Mouse (Mus musculus) T-helper 1 cell (primary cell): ENCODE measurements around the gene Selplg.

ENCODE experiments used
- in situ Hi-C: fragments of 300-600 bp; cut with MboI, MseI; formaldehyde crosslinking; loops from one replicate; pipeline ENCODE4 v1.15.1; 2025; ENCODE audit warnings: high pct_unique_total_duplicates

The Selplg gene

DNA sequence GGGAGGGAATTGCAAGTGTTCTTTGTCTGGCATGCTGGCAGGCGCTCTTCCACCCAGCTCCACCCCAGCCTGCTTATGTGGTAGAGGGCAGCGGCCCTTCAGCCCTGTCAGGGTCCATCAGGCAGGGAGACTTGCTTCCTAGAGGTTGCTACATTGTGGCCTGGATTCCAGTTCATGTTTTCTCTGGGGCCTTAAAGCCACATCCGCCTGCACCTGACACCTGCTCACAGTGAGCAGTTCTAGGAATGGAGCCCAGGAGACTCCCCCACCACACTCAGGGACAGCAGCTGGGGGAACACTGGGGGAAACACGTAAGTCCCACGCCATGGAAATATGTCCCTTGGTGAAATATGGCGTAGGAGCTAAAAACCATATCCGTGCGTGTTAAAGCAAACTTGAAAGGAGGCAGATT, at the start of gene Selplg:
Selplg (minus strand) TSS at position 155 of the 412 bp plus-strand sequence.
- in situ Hi-C loops, result loop anchor here (10.0 kb wide), 1 partner anchor 718 kb away; no protein-coding TSS in a partner anchor

DNA sequence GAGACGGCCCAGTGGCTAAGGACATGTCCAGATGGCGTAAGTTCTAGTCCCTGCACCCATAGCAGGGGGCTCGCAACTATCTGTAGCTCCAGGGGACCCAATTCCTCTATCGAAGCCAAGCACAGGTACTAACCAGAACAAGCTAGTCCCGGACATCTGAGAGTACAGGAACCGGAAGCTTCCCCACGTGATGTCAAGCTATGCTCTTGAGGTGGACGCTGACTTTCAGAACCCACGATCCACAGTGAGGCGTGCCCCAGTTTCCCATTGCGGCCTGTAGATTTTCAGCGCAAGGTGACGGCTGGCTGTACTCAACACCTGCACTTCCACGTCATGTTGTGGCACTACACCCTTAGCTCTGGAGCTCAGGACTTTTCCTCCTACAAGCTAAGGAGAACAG, 48.7 kb upstream of the Selplg start:
- in situ Hi-C loops, result no loop called here

DNA sequence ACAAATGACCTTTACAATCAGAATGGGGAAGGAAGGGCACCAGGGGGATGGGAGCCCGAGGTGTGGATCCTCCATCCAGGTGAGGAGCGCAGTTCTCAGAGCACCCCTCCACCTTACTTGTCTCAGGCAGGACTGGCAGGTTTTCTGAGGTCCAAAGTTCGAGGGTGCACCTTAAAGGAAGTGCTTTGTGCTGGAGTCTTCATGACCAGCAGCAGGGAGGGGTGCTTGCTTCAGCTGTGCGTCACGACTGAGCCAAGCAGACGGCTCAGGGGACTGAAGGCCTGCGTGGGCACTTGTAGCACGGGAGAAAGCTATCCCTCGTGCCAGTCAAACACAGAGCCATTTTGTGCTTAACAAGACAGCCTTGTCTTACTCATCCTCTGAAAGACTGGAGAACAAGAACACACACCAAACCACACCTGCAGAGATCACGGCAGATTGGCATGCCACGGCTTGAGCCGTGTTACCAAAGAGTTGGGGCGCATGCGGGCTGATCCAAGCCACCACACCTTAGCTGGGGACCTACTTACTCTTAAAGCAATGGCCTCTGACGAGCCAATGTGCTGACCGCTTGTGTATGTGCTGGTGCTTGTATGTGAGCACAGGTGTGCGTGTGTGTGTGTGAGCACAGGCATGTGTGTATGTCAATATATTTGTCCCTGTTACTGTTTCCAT, 46.6 kb upstream of the Selplg start:
- in situ Hi-C loops, result no loop called here

DNA sequence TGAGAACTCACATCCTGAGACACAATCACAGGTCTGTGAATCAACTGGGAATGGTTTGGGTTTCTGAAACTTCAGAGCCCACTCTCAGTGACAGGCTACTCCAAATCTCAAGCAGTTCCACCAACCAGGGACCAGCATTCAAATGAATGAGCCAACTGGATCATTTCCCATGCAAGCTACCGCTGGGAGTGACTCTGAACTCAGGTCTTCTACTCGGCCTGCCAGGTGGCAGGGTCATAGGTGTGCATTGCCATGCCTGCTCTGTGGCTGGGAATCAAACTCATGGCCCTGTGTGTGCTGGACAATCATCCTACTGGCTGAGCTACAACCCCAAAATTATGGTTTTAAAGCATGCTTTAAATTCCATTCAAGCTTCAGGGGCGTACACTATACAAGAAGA, 45.1 kb upstream of the Selplg start:
- in situ Hi-C loops, result no loop called here

DNA sequence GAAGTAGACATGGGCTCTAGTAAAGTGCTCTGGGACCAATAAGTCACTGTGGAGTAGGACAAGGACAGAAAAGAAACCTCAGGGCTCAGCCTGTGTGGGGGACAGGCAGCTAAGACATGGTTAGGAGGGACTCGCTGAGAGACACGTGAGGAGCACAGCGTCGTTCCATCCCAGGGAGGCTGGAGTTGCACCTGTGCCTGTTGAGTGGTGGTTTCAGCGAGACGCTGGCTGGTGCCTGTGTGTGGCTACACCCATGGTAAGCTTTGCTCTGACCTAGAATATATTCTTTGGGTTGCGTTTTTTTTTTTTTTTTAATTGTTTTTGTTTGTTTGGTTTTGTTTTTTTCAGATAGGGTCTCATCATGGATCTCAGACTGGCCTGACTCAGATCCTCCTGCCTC, 43.7 kb upstream of the Selplg start:
- in situ Hi-C loops, result no loop called here

DNA sequence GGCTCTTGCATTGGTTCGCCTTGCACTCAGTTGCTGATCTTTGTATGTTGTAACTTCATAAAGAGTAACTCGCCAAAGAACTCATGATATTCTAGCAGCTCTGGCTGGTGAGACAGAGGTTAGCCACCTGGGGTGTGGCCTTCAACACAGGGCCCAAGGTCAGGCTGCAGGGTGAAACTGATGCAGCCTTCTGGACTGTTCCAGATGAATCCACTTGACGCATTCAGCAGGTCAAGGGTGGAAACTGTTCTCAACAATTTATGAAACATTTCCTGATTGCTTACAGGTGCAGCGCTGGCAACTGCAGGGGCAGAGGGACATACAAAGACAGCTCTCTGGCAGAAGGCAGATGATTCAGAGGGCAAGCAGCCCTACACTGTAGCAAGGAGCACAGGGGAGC, 43.2 kb upstream of the Selplg start:
- in situ Hi-C loops, result no loop called here

DNA sequence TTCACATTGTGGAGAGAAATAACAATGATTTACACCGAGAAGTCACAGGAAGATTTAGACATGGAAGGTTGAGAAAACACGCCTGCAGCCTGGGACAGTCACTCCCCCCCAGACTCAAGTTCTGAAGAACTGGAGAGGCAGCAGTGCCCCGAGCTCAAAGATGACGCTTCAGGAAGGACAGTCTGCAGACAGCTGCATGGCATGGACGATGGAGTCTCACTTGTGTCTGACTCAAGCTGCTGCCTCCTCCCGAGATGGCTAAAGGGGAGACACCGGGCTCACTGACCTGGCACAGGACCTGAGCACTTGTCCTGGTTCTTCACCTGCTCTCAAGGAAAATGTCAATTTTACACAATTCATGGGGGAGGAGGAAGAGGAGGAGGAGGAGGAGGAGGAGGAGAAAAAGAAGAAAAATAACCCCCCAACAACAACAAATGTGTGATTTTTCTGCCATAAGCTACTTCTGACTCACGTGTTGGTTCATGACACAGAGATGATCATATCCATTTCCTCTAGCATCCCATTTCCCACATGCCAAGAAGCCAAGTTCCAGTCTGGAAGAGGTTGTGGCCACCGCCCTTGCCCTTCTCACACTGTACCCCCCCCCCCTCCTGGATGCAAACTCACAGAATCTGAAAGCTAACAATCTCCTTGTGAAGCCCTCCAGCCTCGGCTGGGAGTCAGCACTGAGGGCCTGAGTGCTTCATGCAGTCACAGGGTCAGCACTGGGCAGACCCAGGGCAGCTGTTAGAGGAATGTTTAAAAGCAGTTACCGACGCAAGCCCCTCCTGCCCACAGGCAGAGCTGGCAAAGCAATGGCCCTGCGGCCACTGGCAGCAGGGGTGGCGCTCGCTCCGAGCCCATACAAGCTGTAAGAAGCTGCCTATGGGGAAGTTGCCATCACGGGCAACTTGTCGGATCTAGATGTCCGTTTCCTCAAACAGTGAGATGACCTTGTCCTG, 41.9 kb upstream of the Selplg start:
- in situ Hi-C loops, result no loop called here

DNA sequence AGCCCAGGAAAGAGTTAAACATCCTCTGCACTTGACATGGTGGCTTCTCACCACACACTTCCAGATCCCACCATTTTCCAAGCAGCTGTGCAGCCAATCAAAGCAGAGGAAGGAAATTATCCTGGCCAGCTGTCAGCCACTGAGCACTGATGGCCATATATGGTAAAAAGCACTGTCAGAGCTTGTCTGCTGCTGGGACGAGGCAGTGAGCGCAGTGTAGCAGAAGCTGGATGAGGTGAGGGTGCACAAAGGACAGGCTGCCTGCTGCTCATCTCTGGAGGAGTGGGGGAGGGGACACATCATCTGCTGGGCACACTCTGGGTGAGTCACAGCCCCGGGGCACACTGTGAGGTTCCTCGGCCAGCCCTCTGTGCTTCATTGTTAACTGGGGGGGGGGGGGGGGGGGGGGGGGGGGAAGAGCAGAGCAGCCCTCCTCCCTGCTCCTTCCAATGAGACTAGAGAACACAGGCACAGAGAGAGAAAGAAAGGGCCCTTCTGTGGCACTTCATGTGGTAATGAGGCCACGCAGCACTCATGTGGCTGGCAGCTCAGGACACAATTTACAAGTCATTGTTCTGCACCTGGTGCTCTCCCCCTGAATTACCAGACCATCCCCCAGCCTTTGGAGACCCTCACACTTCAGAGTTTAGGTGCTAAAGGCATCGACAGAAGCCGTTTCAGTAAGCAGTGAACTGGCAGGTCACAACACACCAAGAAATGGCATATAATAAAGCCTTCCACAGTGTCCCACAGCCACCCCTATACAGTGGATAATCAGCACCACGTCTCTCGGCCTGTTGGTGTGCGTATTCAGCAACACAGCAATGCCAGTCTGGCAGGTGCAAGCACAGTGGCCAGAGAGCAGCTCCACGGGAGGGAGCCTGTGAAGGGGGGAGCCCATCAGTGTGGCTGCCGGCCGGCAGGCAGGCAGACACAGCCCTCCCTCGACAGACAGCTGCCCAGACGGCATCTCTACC, 40.8 kb upstream of the Selplg start:
- in situ Hi-C loops, result no loop called here

DNA sequence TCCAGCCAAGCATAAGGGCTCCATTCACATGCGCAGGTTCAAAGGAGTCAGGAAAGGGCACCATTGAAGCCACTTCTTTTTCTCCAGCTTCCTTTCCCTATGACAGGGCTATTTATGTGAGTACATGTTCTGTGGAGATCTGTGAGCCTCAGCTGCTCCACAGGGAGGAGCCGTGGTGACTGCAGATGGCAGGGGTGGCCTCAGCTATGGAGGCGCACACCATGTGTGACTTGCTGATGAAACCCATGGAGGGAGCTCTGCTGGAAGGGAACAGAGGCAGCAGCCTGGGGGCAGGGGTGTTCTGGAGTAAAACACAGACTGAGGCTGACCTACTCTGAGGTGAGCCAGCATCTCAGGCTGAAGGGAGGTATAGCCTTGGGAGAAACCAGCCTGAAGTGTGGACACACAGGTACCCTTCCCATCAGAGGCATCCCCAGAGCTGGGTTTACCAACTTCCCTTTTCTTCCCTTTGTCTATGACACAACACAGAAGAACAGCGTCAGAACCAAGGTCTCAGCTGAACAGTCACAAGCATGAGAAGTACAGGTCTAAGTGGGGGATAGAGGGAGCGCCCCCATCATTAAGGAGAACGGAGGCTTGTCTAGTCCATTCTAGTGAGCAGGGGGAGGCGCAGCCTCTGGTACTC, 39.6 kb upstream of the Selplg start:
- in situ Hi-C loops, result no loop called here

DNA sequence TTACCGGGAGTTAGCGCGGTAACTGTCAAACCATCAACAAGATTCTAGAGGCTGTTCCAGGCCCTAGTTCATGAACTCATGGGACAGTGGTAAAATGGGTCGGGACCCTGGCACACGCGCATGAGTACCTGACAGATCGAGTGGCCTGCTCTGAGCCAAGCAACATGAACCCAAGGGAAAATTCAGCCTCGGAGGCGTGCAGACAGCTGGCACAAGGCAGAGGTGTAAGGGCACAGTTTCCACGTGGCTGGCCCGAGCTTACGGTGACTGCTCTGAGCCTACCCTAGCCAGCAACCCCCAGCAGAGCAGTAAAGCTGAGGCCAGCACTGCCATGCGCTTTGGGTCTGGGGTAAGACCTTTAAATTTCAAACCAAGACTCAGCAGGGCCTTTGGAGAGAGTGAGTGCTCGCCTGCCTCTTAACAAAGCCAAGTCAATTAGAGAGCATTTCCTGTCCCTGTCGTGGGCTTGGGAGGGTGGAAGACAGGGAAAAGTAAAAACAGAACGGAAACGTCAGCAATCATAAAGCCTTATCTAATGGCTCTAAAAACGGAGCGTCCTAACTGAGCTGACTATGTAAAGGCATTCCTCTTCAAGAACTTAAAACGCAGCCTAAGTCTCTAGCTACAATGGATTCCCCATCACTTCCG, 38.1 kb upstream of the Selplg start:
- in situ Hi-C loops, result no loop called here

DNA sequence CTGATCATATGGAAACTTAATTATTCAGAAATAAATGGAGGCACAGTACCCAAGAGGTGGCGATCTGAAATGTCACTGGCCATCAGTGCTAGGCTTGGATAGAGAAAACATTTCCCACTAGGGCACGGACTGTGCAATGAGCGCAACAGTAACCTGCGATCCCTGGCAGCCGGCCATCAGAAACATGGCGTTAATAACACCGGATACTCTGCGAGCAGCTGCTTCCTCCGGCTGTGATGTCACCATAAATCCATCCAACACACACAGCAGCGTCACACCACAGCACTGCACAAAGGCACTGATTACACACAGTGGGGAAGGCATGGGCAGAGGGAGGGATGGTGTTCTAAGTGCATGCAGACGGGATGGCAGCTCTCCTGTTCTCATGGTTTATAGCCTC, 36.7 kb upstream of the Selplg start:
- in situ Hi-C loops, result no loop called here

DNA sequence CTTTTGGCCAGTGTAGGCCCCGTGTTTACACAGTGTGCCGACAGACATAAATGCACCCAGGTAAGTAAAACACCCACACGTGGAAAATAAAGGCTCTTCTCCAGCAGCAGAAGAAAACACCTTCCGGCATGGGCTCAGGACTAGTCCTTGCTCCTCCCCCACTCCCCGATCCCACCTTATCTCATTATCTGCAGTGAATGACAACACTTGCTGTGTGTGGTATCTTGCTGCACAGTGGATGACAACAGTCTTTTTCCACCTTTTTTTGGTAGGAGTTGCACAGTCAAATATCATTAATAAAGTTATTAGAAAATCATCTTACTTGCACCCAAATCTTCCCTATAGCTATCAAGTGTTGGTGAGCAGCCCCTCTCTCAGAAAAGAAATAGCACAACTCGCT, 32.5 kb upstream of the Selplg start:
- in situ Hi-C loops, result no loop called here

DNA sequence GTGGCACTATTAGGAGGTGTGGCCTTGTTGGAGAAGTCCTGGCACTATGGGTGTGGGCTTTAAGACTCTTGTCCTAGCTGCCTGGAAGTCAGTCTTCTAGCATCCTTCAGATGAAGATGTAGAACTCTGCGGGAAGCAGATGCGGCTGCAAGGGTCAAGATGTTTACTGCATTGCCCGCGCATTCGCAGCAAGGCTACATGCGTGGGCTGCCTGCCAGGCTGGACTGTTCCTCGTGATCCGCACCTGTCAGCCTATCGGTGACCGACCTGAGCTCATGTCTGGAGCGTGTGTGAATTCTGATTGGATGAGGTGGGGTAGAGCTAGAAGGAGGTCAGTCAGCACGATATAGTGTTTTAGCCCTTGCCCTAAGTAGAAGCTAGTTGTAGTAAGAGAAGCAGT, 31.6 kb upstream of the Selplg start:
- in situ Hi-C loops, result no loop called here

DNA sequence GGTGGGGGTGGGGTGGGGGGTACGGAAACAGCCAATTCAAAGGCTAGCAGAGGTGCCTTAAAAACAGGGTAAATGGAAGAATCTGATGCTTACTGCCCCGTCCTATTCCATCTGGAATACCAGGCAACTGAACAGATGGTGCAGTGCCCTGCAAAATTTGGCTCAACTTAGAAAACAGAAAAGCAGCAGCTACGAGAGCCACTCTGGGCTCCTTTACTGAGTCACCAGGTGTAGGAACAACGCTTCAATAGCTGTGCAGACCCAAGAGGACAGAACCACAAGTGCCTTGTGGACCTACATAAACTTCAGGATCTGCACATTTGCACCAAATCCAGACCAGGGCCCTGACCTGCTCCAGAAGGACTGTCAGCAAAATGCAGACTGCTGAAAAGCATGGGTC, 30.0 kb upstream of the Selplg start:
- in situ Hi-C loops, result no loop called here

DNA sequence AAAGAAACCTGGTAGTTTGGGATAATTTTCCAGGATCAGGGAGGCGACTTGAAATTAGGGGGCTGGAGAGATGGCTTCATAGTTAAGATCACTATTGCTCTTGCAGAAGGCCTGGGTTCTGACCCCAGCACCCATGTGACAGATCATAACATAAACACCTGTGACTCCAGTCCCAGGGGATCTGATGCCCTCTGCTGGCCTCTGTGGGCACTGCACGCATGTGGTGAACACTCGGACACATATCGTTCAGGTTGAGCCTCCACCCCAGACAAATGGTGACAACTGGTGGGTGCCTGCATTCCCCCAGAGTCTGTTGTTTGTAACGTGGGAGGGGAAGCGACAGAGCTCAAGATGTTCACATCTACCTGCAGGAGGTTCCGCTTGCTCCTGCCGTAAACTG, 28.9 kb upstream of the Selplg start:
- in situ Hi-C loops, result no loop called here

DNA sequence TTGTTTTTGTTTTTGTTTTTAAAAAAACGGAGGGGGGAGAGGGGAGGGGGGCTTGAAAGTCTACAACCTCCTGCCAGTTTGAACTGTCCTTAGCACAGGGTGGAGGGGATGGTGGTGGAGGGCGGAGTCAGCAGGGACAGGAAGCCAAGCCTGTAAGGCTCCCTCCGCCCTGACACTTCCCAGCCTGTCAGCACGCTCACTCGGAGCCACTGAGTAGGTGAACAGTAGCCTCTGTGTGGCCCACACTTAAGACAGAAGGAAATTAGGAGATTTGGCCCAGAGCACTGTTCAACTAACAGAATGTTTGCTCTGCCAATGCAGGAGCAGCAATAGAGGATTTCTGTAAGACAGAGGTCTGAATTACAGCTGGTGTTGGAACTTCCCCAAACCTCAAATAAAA, 26.5 kb upstream of the Selplg start:
- in situ Hi-C loops, result no loop called here

DNA sequence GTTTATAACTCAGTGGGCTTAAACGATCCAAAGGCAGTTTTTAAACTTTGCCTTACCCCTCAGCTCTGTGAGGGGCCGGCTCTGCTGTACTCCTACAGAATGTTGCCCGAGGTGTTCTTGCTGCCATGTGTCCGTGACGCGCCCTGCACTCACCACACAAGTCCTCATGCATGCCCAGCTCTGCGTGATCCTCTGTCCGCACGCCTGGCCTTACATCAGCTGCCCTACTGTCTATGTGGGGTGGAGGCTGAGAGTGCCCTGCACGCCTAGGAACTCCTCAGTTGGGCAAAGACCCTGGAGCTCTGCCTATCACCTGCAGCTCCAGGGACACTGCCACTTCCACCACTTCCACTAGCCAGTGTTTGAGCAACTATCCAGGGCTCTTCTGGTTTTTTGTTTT, 26.1 kb upstream of the Selplg start:
- in situ Hi-C loops, result no loop called here

DNA sequence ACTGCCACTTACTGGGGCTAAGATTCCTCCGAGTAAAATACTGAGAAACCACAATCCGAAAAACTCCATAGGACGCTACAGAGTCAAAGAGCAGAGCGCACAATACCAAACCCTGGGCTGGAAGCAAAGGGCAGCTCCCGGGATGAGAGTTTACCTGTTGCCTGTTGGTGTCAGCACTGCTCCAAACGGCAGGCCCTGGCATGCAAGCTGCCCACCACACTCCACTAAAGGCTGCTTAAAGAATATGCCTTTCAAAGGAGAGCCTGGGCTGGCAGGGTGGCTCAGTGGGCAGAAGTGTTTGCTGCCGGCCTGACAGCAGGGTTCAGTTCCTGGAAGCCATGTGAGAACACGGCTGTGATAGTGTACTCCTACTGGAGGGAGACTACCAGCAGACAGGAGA, 25.2 kb upstream of the Selplg start:
- in situ Hi-C loops, result no loop called here

DNA sequence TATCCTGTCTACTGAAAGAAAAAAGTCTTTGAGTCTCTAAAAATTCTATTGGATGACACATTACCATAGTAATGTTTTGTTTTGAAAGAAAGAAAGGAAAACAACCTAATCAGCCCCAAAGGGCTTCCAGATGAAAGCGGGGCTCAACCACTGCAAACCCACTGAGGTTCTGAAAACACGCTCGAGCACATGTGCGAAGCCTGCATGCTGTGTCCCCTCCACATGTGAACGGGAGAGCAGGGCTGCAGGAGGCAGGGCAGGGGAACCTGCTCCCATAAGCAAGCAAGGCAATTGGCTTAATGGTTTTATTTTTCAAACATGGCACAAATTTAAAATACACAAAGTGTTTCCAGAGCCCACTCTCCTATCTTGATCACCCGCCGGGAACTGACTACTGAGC, 24.2 kb upstream of the Selplg start:
- in situ Hi-C loops, result no loop called here

DNA sequence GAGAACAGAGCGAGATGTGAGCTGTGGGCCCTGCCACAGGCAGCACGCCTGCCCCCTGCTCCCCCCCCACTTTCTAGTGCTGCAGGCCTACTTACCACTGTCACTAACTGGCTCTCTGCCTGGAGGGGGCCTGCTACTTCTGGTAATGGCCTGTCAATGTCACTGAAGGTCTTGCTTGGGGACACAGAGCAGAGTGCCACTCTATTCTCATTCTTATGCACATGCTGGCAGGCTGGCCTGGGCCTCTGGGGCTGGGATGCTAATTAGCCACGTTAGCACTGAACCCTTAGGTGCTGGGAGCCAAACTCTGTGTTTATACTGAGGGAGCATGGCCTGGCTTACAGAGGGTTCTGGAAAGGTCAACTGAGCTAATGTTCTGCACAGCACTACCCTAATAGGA, 23.3 kb upstream of the Selplg start:
- in situ Hi-C loops, result no loop called here

DNA sequence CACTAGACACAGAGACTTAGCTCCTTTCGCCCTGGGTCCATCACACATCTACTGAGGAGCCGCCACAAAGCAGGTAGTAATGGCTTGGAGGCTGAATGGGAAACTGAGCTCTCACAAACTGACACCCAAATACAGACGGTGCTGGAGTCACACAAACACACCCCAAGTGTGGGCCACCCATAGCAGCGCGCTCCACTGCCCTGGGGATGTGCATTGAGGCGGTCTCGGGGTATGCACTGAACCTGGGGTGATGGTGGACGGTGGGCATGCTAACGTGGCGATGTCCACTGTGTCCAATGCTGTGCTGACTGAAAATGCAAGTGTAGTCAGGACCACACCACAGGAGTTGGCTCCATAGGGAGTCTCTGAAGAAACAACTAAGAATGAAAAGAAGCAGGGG, 22.7 kb upstream of the Selplg start:
- in situ Hi-C loops, result no loop called here
